Mouse (Mus musculus): Measurements from ENCODE around the gene Hsd17b3.

Gene Hsd17b3

GRCm38 (mm10) chr13:64020902-64021311 lies 68.1 kb downstream of the Hsd17b3 start:
- DNase-seq (ENCODE audit: low read depth, low spot score): peak; percentile 64

- DNase-seq (ENCODE audit: low read depth, low spot score): no peak
Measured at GRCm38 (mm10) chr13:64018586-64019141, 70.4 kb downstream of the Hsd17b3 start.

GRCm38 (mm10) chr13:64016048-64016447 lies 73.0 kb downstream of the Hsd17b3 start:
- no peak for DNase-seq (ENCODE audit: low read depth, low spot score)

- DNase-seq (ENCODE audit: low read depth, low spot score): no peak
Measured at GRCm38 (mm10) chr13:64011157-64011556, 77.9 kb downstream of the Hsd17b3 start.
